Mouse (Mus musculus): ENCODE measurements around the gene Padi4.

Padi4 gene

DNA sequence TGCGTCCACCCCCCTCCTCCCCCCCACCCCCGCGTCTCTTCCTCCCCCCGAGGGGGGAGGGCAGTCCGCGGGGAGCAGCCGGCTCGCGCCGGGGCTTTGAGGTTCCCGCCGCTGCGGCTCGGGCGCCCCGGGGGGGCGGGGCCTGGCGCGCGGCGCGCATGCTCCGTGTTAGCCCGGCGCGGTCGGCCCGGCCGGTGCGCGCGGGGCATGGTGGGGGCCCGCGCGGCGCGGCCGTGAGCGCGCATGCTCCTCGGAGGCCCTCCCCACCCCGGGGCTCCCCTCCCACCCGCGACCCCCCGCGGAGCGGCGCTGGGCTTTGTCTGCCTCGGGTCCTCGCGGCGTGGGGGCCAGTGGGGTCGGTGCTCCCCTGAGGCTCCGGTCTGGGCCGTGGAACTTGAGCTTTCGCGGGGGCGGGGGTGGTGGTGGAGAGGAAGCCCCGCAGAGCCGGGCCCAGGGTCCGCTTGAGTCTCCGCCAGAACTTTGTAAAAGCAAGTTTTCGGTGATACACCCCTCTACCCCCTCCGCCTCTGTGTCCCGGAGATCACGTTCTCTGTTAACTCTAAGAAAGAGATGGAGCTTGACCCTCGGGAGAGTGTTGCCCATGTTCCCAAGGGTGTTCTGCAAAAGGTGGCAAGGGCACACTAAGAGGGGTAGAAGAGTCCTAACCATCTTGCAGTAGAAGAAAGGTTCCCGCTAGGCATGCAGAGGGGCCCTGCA, 71.3 kb downstream of the Padi4 start:
- peak; percentile 52 to 76 for DNase-seq (ENCODE audit: low spot score in 2 of 2)

DNA sequence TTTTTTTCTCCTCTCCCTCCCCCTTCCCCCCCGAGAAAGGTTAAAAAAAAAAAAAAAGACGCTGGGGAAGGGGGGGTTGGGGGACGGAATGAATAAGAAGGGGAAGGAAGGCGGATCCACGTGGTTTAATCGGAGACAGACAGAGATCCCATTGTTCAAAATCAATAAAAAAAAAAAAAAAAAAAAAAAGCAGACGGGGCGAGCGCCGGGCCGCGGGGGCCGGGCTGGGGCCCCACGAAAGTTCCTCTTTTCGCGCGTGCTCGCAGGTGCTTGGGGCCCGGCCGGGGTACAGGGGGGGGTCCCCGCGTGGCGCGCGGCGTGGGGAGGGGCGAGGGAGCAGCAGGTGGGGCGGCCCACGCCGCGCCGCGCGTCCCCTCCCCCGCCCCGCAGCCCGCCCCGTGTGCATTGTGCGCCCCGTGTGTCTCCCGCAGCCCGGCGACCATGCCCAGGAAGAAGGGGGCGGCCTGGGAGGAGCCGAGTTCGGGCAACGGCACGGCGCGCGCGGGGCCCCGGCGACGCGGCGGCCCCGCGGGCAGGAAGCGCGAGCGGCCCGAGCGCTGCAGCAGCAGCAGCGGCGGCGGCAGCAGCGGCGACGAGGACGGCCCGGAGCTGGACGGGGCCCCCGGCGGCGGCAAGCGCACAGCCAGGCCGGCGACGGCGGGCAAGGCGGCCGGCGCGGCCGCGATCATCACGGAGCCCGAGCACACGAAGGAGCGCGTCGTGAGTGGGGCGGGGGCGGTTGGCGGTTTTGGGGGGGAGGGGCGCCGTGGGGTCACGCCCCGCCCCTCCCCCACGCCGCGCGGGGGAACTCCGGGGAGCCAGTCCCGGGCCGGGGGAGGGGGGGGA, 72.1 kb downstream of the Padi4 start:
- DNase-seq (ENCODE audit: low spot score in 2 of 2) = no peak

DNA sequence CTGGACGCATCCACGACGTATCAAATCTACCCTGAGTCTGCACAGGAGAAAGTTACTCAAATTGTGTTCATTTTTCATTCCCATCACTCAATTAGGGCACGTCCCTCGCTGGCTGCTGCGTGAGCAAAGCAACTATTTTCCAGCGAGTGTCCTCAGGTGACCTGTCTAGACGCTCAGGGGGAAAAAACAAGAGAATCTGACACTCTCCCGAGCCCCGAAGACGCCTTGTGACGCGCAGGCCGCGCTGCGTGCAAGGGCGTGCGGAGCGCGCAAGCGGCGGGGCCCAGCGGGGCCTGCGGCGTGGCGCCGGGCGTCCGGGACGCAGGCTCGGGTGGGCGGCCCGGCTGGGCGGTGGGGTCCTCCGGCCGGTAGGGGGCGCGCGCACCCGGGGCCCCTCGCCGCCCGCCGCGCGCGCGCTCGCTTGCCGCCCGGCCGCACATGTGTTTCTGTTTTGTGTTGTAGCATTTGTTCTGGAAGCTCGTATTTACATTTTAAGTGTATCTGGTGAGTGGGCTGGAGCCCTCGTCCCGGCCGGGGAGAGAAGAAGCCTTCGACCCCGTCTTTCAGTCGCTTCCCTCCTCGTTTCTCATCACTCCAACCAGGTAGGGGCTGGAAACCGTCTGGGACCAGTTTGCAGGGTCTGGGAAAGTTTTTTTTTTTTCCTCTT, 72.9 kb downstream of the Padi4 start:
- peak; percentile 53 to 83 for DNase-seq (ENCODE audit: low spot score in 2 of 2)

DNA sequence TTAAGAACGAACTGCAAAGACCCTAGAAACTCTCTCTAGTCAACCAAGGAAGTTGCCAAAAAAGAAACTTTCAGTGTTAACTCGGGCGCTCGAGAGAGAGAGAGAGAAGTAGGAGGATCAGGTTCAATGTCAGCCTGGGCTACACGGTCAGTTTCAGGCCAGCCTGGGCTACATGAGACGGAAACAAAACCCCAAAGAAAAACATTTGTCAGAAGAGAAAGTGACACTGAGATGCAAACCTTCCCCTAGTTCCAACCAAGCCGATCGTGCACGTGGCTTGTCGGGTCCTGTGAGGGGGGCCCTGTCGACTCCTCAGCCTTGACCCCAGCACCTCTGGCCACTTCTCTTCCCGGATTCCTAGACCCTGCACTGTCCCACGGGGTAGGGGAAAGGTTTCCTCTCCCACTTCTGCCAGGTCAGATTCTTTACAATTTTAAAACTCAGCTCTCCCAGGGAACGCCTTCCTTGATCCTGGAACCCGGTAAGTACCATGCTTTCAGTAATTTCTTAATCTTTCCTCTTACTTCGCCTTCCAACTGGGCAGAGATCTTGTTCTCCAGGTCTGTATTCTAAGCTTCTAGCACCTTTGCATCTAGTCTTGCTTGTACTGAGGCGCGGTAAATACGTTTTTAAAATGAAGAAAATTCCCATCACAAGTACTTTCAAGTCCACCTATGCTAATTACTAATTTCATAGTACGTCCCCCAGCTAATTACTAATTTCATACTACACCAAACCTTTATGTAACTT, 73.6 kb downstream of the Padi4 start, which contains the start of gene Rcc2:
Rcc2 (plus strand) TSS at position 273 of the 750 bp plus-strand sequence.
- no peak for DNase-seq (ENCODE audit: low spot score in 2 of 2)

- no peak for DNase-seq (ENCODE audit: low spot score in 2 of 2)
These were observed 74.5 kb downstream of the Padi4 start for GRCm38 (mm10) chr4:140699441-140700127.

Data from cerebellum, postnatal 4 days (tissue).